Mouse (Mus musculus): ENCODE results near the gene Tlcd2.
"Not testable (repeated sequence)": the region's sequence is repeated elsewhere in the genome, so short reads cannot be mapped to it uniquely, and the experiment has no call there.

Gene Tlcd2

DNA sequence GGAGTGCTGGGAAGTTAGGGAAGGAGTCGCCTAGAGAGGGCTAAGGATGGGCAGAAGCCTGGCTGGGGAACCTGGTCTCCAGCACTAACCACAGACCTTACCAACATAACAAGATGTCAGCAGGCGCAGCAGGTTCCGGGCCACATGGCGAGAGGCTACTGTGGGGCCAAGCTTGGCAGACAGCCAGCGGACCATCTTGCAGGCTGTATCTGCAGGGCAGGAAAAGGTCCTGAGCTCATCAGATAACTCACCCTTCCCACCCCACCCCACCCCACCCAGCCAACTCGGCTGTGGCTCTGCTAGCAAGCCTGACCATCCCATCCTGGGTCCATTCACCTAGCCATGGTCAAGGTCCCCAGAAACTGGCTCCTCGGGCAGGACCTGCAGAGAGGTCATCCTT is 11.8 kb upstream of the Tlcd2 start:
- DNase-seq (ENCODE audit: inconsistent ontology term), result no peak

GRCm38 (mm10) chr11:75450304-75450908 is 11.1 kb upstream of the Tlcd2 start:
- DNase-seq (ENCODE audit: inconsistent ontology term), result no peak

DNA sequence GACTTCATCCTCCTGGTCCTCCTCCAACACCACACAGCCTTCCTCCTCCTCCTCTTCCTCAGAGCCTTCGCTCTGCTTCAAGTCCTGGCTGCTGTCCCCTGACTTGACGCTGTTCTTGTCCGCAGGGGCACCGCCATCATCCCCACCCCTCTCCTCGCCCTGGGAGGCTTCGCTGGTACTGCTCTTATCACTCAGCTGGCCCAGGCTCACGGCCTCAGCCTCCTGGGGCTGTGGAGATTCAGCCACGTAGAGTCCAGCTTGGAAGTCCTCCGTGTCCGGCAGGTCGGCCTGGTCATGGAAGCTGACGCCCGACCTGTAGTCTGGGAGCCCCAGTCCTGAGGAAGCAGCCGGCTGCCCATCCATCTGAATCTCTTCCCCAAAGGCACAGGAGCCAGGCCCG is 10.6 kb upstream of the Tlcd2 start:
- no peak for DNase-seq (ENCODE audit: inconsistent ontology term)

DNA sequence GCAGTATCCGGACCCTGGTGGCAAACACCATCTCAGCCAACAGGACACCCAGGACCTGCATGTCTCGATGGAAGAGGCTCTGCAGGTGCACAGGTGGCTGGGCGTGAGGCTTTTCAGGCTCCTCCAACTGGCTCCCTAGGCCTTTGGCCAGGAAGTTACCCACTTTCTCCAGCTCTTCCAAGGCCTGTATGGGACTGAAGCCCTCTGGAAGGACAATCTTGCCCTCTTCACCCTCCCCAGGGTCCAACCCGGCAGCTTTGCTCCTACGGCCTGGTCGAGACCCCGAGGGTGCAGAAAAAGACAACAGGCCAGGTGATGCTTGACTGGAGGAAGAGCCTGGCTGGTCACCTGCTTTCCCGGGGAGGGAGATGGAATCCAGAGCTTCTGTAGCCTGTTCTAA is 9.4 kb upstream of the Tlcd2 start:
- DNase-seq (ENCODE audit: inconsistent ontology term), result no peak

DNA sequence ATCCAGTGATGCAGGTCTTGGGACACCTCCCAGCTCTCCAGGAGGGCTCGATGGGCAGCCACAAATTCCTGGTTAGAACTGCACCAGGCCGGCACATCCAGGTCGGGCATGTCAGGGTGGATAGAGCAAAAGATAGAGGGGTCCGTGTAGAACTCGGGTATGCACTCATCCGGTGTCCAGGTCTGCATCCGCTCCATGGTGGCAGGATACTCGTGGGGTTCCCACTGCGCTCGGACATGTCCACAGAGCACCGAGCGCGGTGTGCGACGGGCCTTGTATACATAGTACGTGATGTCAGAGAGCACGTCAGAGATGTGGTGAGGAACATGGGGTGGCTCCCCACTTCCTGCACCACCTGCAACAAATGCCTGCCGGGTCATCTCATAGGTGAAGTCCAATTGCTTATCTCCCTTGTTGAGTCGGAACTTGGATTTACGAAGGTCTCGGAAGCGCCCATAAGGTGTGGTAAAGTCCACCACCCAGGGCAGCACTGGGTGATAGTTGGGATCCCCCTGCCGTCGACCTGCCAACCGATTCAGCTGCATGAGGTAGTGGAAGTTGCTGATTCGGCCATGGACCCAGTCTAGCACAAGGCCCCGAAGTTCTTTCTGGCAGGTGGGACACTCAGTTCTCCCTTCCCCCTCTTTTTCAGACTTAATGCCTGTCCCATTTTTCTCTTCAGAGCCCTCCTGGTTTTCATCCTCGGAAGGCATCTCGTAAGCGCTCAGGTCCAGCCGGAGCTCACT is 8.5 kb upstream of the Tlcd2 start:
- no peak for DNase-seq (ENCODE audit: inconsistent ontology term)

GRCm38 (mm10) chr11:75453991-75454930 is 7.3 kb upstream of the Tlcd2 start, which contains the start of gene Wdr81:
TSS of gene Wdr81 (minus strand) at chr11:75454717.
- peak; percentile 84 for DNase-seq (ENCODE audit: inconsistent ontology term)

DNA sequence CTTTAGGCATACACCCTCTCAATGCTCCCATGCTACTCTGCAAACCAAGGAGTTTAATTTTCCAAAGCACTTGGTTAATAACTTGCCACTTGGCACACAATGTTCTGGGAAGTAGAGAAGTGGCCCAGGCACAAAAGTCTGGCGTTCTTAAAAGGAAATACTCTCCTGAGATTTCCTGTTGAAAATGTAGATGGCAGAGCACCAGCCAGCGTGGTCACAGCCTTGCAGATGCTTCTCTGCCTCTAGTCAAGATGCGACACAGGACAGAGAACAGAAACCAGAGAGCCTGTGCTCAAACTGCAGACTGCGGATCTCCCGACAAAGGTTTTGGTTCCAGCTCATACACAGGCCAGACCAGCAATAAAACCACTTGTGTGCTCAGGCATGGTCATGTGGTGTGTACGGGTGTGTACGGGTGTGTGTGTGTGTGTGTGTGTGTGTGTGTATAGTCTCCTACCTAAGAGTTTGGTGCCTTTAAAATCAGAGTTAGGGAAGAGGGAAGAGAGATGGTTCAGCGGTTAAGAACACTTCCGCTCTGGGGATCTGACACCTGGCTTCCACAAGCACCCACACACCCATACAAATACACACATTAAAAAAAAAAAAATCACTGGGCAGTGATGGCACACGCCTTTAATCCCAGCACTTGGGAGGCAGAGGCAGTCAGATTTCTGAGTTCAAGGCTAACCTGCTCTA is 6.3 kb upstream of the Tlcd2 start:
- no peak for DNase-seq (ENCODE audit: inconsistent ontology term)

GRCm38 (mm10) chr11:75455971-75456370 is 5.5 kb upstream of the Tlcd2 start:
- not testable (repeated sequence) for DNase-seq (ENCODE audit: inconsistent ontology term)

DNA sequence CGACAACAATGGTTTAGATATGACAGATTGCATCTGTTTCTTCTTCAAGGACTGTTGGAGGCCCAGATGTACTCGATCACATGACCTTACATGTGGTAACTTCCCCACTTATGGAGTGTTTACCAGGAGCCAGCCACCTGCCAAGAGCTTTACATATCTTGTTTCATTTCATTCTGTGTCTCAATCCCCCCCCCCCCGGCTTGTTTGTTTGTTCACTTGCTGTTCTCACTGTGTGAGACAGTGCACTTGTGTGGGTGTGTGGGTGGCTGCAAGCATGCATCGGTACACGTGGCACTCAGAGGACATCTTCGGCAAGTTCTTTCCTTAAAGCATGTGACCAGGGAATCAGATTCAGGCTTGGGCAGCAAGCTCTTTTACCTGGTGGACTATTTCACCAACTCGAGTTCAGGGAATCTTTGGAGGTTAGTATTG is 5.1 kb upstream of the Tlcd2 start:
- no peak for DNase-seq (ENCODE audit: inconsistent ontology term)

DNA sequence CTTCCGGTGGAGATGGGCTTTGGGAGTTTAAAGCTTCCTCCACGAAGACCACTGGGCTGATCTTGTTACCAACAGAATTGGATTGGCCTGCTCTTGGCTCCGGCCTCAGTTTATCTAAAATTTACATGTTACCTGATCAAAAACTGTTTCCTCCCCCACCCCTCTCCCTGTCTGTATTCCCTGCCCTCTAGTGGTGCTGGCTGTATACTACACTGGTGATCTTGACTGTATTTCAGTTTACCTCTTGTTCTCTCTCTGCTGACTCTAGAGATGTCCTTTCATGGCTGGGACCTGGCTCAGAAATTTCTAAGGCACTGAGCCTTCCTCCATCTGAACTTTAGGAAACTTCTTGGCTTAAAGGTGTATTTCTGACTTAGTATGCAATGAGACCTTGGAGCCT is 3.3 kb upstream of the Tlcd2 start:
- DNase-seq (ENCODE audit: inconsistent ontology term), result peak; percentile 29

GRCm38 (mm10) chr11:75458628-75459041 is 2.9 kb upstream of the Tlcd2 start:
- DNase-seq (ENCODE audit: inconsistent ontology term), result peak; percentile 73

DNA sequence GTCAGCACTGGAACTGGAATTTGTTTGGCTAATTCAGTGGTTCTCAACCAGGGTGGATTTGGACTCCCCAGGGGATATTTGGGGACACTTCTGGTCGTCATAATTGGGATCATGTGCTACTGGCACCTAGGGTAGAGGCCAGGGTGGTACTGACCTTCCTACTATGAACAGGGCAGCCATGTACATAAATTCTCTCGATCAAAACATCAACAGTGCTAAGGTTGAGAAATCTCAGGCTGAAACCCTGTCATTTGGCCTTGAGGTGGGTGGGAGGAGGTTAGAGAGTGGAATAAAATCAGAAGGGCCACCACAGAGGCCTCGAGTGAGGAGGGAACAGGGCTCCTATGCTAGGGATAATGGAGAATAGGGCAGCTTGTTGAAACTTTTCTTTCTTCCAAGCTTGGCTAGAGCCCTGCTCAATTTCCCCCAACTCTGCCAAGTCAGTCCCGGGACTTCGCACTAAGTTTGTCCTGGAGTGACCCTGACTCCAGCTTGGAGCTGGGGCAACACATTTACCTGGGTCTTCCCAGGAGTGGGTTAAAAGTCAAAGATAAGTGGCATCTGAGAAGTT is 2.3 kb upstream of the Tlcd2 start:
- DNase-seq (ENCODE audit: inconsistent ontology term), result peak; percentile 16

DNA sequence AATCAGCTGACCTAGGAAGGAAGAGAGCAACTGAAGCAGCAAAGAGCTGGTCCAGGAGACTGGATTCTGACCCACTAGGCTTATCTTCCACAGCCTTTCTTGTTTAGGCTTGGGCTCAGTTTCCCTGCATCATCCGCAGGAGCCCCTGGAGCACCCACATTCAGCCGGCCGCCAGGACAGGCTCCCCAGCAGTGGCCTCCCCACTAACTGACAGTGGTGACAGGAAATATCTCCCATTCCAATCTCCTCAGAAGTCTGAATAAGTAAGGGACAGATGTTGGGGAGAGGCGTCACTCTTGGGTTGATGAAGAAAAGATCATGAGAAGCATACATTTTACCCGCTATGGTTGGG is 1.8 kb upstream of the Tlcd2 start:
- DNase-seq (ENCODE audit: inconsistent ontology term), result no peak

GRCm38 (mm10) chr11:75460103-75460843 is 1.2 kb upstream of the Tlcd2 start:
- peak; percentile 93 for DNase-seq (ENCODE audit: inconsistent ontology term)

- DNase-seq (ENCODE audit: inconsistent ontology term), result no peak
Observed at GRCm38 (mm10) chr11:75461743-75462252, 283 bp downstream of the Tlcd2 start.

GRCm38 (mm10) chr11:75462253-75462783 is 803 bp downstream of the Tlcd2 start:
- peak; percentile 98 for DNase-seq (ENCODE audit: inconsistent ontology term)

- DNase-seq (ENCODE audit: inconsistent ontology term), result peak; percentile 100
Observed at GRCm38 (mm10) chr11:75462865-75463336, 1.4 kb downstream of the Tlcd2 start.

DNA sequence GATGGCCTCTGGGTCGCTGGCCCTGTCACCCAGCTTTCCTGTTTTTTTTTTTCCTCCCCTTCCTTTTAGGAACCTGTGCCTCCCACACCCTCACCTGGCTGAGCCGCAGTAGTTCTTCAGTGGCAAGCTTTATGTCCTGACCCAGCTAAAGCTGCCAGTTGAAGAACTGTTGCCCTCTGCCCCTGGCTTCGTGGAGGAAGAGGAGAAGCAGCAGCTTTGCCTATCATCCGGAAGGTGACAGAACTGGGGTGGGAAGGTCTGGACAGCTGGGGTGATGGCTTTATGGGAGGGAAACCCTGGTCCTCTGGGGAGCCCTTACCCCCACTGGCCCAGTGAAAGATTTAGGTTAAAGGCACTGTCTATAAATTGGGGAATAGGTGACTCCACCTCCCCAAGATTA is 2.1 kb downstream of the Tlcd2 start:
- no peak for DNase-seq (ENCODE audit: inconsistent ontology term)

- DNase-seq (ENCODE audit: inconsistent ontology term), result no peak
Observed at GRCm38 (mm10) chr11:75464417-75464816, 2.9 kb downstream of the Tlcd2 start.

DNA sequence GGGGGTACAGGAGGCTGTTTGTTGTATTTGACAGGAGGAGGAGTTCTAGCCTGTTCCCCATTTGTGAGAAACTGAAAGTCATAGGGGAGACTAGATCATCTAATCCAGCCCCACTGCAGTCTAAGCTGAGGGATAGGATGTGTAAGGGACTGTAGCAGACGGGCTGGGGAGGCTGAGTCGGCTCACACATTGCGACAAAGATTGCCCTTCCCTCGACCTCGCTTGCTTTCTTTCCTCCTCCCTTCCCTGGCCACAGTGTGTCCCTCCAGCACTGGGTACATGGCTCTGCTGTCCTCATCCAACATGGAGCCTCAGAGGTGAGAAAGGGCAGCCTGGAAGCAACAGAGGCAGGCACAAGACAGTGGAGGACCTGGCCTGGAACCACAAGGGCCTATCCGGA is 3.5 kb downstream of the Tlcd2 start:
- no peak for DNase-seq (ENCODE audit: inconsistent ontology term)

Data from Muller cell, postnatal 12 days (primary cell).